Mouse (Mus musculus): ENCODE data around the gene Sstr2.

Sstr2 gene

GRCm38 (mm10) chr11:113619420-113620080, 408 bp downstream of the Sstr2 start:
- no peak for DNase-seq (ENCODE audit: inconsistent age in 2 of 2, low spot score in 1 of 2)

- no peak for DNase-seq (ENCODE audit: inconsistent age in 2 of 2, low spot score in 1 of 2)
Observed at GRCm38 (mm10) chr11:113621001-113621400, 1.9 kb downstream of the Sstr2 start.

GRCm38 (mm10) chr11:113622028-113622427, 2.9 kb downstream of the Sstr2 start:
- no peak for DNase-seq (ENCODE audit: inconsistent age in 2 of 2, low spot score in 1 of 2)

- no peak for DNase-seq (ENCODE audit: inconsistent age in 2 of 2, low spot score in 1 of 2)
Observed at GRCm38 (mm10) chr11:113625437-113625836, 6.3 kb downstream of the Sstr2 start.

- peak in 1 of 2 experiments; percentile 61 for DNase-seq (ENCODE audit: inconsistent age in 2 of 2, low spot score in 1 of 2)
Observed at GRCm38 (mm10) chr11:113627785-113628184, 8.6 kb downstream of the Sstr2 start.

GRCm38 (mm10) chr11:113630642-113631041, 11.5 kb downstream of the Sstr2 start:
- peak in 1 of 2 experiments; percentile 67 for DNase-seq (ENCODE audit: inconsistent age in 2 of 2, low spot score in 1 of 2)

GRCm38 (mm10) chr11:113631302-113631701, 12.2 kb downstream of the Sstr2 start:
- DNase-seq (ENCODE audit: inconsistent age in 2 of 2, low spot score in 1 of 2) = no peak

- DNase-seq (ENCODE audit: inconsistent age in 2 of 2, low spot score in 1 of 2) = no peak
Observed at GRCm38 (mm10) chr11:113631862-113632261, 12.7 kb downstream of the Sstr2 start.

- no peak for DNase-seq (ENCODE audit: inconsistent age in 2 of 2, low spot score in 1 of 2)
Observed at GRCm38 (mm10) chr11:113632303-113632702, 13.2 kb downstream of the Sstr2 start.

- DNase-seq (ENCODE audit: inconsistent age in 2 of 2, low spot score in 1 of 2) = peak in 1 of 2 experiments; percentile 45
Observed at GRCm38 (mm10) chr11:113633398-113633797, 14.3 kb downstream of the Sstr2 start.

GRCm38 (mm10) chr11:113634699-113635121, 15.6 kb downstream of the Sstr2 start:
- no peak for DNase-seq (ENCODE audit: inconsistent age in 2 of 2, low spot score in 1 of 2)

- no peak for DNase-seq (ENCODE audit: inconsistent age in 2 of 2, low spot score in 1 of 2)
Observed at GRCm38 (mm10) chr11:113638680-113639079, 19.5 kb downstream of the Sstr2 start.

GRCm38 (mm10) chr11:113645181-113645580, 26.0 kb downstream of the Sstr2 start:
- DNase-seq (ENCODE audit: inconsistent age in 2 of 2, low spot score in 1 of 2) = no peak

GRCm38 (mm10) chr11:113648152-113648551, 29.0 kb downstream of the Sstr2 start:
- peak; percentile 83 to 95 for DNase-seq (ENCODE audit: inconsistent age in 2 of 2, low spot score in 1 of 2)

- peak in 1 of 2 experiments; percentile 54 for DNase-seq (ENCODE audit: inconsistent age in 2 of 2, low spot score in 1 of 2)
Observed at GRCm38 (mm10) chr11:113648690-113649352, 29.7 kb downstream of the Sstr2 start, which contains the start of gene Cog1. Cog1 (plus strand) TSS chr11:113649169.

- DNase-seq (ENCODE audit: inconsistent age in 2 of 2, low spot score in 1 of 2) = peak; percentile 72 to 91
Observed at GRCm38 (mm10) chr11:113649353-113650210, 30.4 kb downstream of the Sstr2 start, which contains the start of gene Slc39a11. Slc39a11 (minus strand) TSS chr11:113650079.

- DNase-seq (ENCODE audit: inconsistent age in 2 of 2, low spot score in 1 of 2) = peak in 1 of 2 experiments; percentile 24
Observed at GRCm38 (mm10) chr11:113651206-113651906, 32.2 kb downstream of the Sstr2 start.

- DNase-seq (ENCODE audit: inconsistent age in 2 of 2, low spot score in 1 of 2) = peak in 1 of 2 experiments; percentile 39
Observed at GRCm38 (mm10) chr11:113651907-113652273, 32.7 kb downstream of the Sstr2 start.

- peak in 1 of 2 experiments; percentile 19 for DNase-seq (ENCODE audit: inconsistent age in 2 of 2, low spot score in 1 of 2)
Observed at GRCm38 (mm10) chr11:113652516-113652915, 33.4 kb downstream of the Sstr2 start.

GRCm38 (mm10) chr11:113654105-113654504, 35.0 kb downstream of the Sstr2 start:
- DNase-seq (ENCODE audit: inconsistent age in 2 of 2, low spot score in 1 of 2) = no peak
